Mouse (Mus musculus): ENCODE results near the gene Rpap3.

- TF ChIP-seq MYB (IDR thresholded peaks at IDR 0.05; ENCODE audit: low read depth, low read length) (no peak), POLR2A (IDR thresholded peaks at IDR 0.05; ENCODE audit: control insufficient read depth in 1 of 2, insufficient read depth in 1 of 2, low read depth in 1 of 2, low read length in 2 of 2, poor library complexity in 1 of 2) (peak; percentile 93 to 99), CTCF (IDR thresholded peaks at IDR 0.05 in 2 of 3, conservative IDR thresholded peaks at IDR 0.05 in 1 of 3; ENCODE audit: control insufficient read depth in 1 of 3, insufficient read depth in 1 of 3, low read depth in 2 of 3, low read length in 3 of 3, poor library complexity in 1 of 3, severe bottlenecking in 1 of 3) (no peak), RAD21 (IDR thresholded peaks at IDR 0.05; ENCODE audit: low read depth, low read length) (no peak), ELF1 (IDR thresholded peaks at IDR 0.05; ENCODE audit: low read depth, low read length) (peak; percentile 60; the same call in 1 of the 2 replicates)
Observed at GRCm38 (mm10) chr15:97705211-97706050, at the start of gene Rpap3.
